Mouse (Mus musculus) CD4-positive, CD25-positive, alpha-beta regulatory T cell (primary cell): ENCODE measurements around the gene Tceal8. TPM values are rescaled to one million over a fixed set of nuclear protein-coding genes. Genes with fewer than 3 reads are reported as not detected.

Experiments
- polyA plus RNA-seq: library from polyadenylated mRNA; unstranded; fragments of 100-300 nt; shearing (Covaris generic); gene quantifications from one replicate; pipeline ENCODE4 v1.2.1, GENCODE M21; 2017

Gene Tceal8
- polyA plus RNA-seq: 1.6 TPM

DNA sequence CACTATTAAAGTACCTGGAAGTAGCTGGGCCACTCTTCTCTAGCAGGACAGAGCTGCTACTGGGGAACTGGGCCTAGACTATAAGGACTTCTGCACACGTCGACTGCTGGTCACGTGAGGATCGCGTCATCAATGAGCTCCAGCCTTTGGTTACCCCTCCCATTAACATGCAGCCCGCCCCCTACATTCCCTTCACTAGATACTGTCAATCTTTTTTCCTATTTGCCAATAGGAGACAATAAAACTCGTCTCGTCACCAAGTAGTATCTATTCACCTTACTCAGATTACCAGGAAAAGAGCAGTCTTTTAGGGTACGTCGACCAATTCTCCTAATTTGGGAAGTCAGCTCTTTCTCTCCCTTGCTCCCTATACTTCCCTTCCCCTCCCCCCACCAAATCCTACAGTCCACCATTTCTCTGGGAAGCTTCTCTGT lies at the start of gene Tceal8:
TSS of gene Tceal8 (minus strand) at position 225 of the 434 bp plus-strand sequence.

DNA sequence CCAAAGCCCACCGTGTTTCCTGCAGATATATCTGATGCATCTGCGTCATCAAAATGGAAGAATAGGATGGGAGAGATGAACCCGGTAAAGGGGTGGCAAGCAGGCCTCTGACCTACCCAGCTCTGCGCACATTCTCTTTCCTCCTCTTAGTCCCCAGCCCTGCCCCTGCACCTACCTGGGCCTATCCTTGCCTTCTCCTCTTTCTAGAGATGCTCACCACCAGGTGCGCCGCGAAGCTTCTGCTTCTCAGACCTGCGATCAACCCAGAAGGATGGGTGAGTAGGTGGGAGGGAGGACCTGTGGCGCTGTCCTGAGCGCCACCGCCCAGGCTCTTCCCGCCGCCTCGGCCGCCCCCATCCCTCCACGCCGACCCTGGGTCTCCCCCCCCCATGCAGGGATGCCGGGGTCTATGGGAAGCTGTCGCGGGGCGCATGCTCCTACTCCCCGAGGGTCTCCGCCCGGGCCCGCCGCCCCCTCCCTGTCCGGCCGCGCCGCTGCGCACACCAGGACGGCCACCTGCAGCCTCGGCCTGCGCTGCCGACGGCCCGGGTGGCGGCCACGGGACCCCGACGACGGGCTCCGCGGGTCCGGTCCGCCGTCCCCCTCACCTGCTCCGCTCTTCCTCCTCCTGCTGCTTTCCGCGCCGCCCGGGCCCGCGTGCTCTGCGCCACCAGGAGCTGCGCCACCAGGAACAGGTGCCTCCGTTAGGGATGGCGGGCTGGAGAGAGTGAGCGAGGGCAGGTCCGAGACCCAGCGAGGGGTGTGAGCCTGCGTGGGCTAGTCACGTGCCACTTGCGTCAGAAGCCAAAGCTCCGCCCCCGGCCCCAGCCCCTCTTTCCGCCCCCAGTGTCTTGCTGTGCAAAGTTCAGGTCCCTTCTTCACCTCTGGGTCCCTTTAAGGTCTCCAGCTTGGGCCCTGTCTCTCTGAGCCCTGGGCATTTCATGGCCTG lies 42.9 kb upstream of the Tceal8 start, which contains the start of the genes Tceal7 and Bex1:
TSS of gene Tceal7 (plus strand) at position 51 of the 949 bp plus-strand sequence.
TSS of gene Bex1 (minus strand) at position 785 of the 949 bp plus-strand sequence.

DNA sequence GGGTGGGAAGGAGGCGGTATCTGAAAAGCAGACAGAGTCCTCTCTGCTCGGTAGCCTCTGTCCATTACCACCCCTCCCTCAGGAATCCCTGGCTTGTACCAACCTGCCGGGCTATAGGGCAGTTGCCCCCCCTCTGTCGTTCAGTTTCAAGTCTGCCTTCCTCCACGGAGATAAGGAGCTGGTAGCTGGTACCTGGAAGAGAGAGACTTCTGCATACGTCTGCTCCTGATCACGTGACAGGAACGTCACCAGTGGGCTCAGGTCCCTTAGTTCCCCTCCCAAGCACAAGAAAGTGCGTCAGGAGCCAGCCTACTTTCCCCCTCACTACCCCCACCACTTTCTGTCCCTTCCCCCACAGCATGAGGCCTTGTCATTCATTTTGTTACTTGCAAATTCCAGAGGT lies 31.5 kb upstream of the Tceal8 start, which contains the start of gene Tceal5:
TSS of gene Tceal5 (minus strand) at position 213 of the 403 bp plus-strand sequence.

DNA sequence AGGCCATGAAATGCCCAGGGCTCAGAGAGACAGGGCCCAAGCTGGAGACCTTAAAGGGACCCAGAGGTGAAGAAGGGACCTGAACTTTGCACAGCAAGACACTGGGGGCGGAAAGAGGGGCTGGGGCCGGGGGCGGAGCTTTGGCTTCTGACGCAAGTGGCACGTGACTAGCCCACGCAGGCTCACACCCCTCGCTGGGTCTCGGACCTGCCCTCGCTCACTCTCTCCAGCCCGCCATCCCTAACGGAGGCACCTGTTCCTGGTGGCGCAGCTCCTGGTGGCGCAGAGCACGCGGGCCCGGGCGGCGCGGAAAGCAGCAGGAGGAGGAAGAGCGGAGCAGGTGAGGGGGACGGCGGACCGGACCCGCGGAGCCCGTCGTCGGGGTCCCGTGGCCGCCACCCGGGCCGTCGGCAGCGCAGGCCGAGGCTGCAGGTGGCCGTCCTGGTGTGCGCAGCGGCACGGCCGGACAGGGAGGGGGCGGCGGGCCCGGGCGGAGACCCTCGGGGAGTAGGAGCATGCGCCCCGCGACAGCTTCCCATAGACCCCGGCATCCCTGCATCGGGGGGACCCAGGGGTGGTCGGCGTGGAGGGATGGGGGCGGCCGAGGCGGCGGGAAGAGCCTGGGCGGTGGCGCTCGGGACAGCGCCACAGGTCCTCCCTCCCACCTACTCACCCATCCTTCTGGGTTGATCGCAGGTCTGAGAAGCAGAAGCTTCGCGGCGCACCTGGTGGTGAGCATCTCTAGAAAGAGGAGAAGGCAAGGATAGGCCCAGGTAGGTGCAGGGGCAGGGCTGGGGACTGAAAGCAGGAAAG lies 33.1 kb downstream of the Tceal8 start, which contains the start of gene Bex4:
TSS of gene Bex4 (plus strand) at position 170 of the 813 bp plus-strand sequence.

Other genes starting within 250 kb of the Tceal8 start
- gene Arxes2, start 178.5 kb downstream of the Tceal8 start, polyA plus RNA-seq: 8.0 TPM
- not detected for gene Arxes1, start 139.0 kb downstream of the Tceal8 start, polyA plus RNA-seq
- gene Bex2, start 104.1 kb downstream of the Tceal8 start, polyA plus RNA-seq: 0.96 TPM
- gene Nxf3, start 87.1 kb downstream of the Tceal8 start, polyA plus RNA-seq: not detected
- gene Bex4, start 33.3 kb downstream of the Tceal8 start, polyA plus RNA-seq: not detected
- not detected for gene Tceal5, start 31.5 kb upstream of the Tceal8 start, polyA plus RNA-seq
- not detected for gene Tceal7, start 42.4 kb upstream of the Tceal8 start, polyA plus RNA-seq
- gene Bex1, start 43.2 kb upstream of the Tceal8 start, polyA plus RNA-seq: not detected
- 46.1 TPM for gene Tceal9, start 72.7 kb upstream of the Tceal8 start, polyA plus RNA-seq
- 85.3 TPM for gene Bex3, start 97.9 kb upstream of the Tceal8 start, polyA plus RNA-seq